Mouse (Mus musculus) testis, postnatal 10 days (tissue): ENCODE data around the gene Gfi1b.

ENCODE experiments used
- DNase-seq: peaks from one replicate; pipeline ENCODE4 v3.0.0; 2021; ENCODE audit warnings: low spot score

The Gfi1b gene

GRCm38 (mm10) chr2:28621664-28622171, at the start of gene Gfi1b:
Gfi1b (minus strand) TSS chr2:28621982.
- no peak for DNase-seq

GRCm38 (mm10) chr2:28671438-28671837, 49.7 kb upstream of the Gfi1b start:
- DNase-seq, result no peak

DNA sequence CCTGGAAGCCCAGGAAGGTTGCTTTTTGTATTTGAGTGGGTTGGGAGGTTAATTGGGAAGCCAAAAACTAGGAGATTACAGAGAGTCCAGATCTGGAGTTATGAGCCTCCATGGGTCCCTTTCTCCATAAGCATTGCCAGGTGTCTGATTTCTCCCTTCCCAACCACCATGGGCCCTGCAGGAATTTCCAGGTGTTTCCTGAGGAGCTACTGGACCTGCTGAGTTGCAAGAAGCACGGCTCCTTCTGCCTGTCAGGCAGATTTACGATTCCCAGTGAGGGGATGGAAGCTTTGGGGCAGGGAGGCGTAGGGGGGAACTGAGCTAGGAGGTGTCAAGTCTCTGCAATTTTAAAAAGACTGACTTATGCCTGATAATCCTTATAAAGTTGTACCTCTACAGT, 44.0 kb upstream of the Gfi1b start:
- DNase-seq, result no peak

GRCm38 (mm10) chr2:28662891-28663290, 41.1 kb upstream of the Gfi1b start:
- DNase-seq, result no peak

DNA sequence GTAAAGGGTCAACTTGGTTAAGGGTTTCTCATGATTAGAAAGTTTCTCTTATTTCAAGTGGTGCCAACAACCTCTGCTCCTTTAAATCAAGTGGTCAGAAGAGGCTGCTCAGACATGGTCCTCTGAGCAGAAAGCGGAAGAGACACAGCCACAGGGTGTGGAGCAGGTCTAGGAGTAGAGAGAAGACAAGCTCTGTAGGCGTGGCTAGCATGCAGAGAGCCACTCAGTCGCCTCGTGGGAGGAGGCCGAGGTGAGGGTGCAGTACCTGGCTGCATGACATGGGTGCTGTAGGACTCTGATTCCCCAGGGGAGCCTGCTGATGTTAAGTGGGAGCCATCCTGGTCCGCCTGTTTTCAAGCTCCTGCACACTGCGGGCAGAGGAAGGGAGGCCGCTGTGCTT, 34.4 kb upstream of the Gfi1b start:
- no peak for DNase-seq

DNA sequence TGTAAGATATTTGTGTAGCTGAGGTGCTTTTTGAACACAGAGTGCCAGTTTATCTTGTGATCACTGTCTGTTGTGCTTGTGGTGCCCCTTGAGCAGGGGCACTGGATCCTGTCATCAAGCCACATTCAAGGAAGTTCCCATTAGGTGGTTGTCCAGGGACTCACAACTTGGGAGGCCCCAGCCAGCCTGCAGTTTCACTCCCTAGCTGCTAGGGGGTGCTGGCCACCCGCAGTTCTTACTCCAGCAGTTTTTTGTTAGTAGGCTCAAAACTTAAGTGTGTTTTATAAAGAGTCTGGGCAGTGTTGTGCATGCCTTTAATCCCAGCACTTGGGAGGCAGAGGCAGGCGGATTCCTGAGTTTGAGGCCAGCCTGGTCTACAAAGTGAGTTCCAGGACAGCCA, 32.5 kb upstream of the Gfi1b start:
- DNase-seq, result peak; percentile 54

GRCm38 (mm10) chr2:28653351-28653750, 31.6 kb upstream of the Gfi1b start:
- DNase-seq, result no peak

- no peak for DNase-seq
Measured at GRCm38 (mm10) chr2:28650526-28650925, 28.7 kb upstream of the Gfi1b start.

- DNase-seq, result no peak
Measured at GRCm38 (mm10) chr2:28643081-28643480, 21.3 kb upstream of the Gfi1b start.

GRCm38 (mm10) chr2:28641435-28641941, 19.7 kb upstream of the Gfi1b start:
- DNase-seq, result no peak

DNA sequence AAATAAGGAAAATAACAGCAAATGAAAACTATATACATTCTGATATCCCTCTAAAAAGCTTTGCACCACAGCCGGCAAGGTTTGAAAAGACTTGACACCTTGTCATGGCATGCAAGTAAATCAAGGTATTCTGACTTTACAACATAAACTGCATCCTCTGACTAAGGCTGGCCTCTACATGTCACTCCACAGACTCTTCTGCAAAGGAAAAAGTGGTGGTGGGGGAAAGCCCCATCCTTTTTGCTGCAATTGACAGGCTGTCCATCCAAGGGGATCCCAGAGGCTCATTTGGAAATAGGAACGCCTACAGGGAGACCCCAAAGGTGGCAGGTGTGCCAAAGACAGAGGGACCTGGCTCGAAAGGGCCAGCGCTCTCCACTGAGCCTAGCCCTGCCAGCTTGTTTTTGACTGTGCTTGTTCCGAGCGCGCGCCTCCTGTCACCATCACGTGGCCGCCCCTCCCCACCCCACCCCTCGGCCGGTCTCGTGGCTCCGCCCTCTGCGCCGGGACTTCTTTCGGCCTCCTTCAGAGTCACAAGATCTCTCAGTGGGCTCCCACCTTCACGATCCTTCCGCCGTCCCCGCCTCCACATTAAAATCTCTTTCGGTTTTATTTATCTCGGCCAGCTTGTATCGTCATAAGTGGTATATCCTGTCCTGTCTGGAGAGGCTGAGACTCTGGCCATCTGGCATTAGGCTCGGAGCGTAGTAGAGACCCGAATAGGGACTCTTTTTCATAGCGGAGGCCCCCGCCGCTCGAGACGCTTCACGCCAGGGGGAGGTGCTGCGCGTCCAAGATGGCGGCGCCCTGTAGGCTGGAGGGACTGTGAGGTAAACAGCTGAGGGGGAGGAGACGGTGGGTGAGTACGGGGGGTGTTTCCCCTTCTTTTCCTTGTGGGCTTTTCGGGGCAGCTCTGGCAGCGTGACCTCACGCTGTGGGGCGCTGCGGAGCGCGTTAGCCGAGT, 19.0 kb upstream of the Gfi1b start, which contains the start of gene Tsc1:
Tsc1 (plus strand) TSS at position 768 of the 964 bp plus-strand sequence.
- DNase-seq, result peak; percentile 97

DNA sequence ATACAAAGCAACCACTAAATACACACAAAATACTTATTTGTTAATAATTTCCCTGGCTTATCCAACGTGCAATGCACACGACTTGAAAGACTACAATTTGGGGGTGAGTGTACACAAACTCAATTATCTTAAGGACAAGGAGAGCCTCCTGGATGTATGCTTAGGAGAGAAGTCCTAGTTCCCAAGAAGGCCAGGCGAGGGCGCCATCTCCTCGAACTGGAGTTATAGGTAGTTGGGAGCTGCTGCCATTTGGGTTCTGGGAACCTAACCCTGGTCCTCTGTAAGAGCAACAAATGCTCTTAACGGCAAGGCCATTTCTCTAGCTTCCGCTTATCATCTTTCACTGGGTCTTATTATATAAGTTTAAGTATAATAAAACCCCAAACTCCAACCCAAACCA, 18.0 kb upstream of the Gfi1b start:
- peak; percentile 68 for DNase-seq

- DNase-seq, result peak; percentile 60
Measured at GRCm38 (mm10) chr2:28638886-28639285, 17.1 kb upstream of the Gfi1b start.

DNA sequence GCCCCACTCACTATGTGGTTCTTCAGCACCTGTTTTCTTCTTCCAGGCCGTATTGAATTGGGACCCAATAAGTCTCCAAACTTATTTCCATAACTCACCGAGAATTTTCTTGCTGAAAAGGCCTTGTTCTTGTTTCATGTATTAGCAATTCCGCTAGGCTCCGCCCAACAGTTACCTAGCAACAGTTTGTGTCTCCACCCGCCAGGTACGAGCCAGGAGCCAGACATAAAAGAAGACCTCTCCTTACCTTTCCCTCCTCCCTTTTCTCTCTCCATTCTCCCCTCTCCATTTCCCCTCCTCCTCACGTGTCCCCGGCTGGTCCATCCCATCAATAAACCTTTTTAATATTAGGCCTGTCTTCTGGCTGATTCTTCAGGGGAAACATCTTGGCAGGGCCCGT, 16.6 kb upstream of the Gfi1b start:
- no peak for DNase-seq

DNA sequence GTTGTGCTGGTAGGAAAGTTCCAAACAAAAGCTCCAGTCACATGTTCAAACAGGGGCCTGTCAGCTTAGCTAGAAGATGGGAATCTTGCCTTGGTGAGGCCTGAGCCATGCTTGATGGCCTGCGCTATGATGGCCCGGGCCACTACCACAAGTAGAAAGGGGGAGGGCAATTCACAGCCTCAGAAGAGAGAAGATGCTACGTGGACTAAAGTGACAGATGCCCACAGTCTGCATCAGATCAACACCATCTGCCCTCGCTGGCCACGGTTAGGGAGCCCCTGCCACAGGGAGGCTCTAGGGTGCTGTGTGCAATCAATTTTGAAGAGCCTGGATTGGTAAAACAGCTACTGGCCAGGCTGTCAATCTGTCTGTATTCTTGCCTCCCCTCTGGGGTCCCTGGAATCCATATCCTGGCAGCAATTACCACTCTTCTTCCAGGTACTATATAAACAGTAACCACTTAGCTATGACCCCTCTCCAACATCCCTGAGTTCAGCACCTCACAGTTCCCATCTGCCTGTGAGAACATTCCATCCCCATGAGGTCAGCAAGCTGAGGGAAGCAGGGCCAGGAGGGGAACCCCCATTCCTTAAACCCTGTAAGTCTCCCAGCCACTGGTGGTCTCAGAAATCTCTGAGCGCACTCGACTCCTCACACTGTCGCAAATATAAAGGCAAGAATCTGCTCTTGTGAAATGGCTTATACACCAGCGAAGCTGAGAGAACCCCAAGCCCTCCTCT, 15.5 kb upstream of the Gfi1b start:
- DNase-seq, result no peak

- DNase-seq, result no peak
Measured at GRCm38 (mm10) chr2:28635199-28635598, 13.4 kb upstream of the Gfi1b start.

- DNase-seq, result no peak
Measured at GRCm38 (mm10) chr2:28633136-28633535, 11.4 kb upstream of the Gfi1b start.

DNA sequence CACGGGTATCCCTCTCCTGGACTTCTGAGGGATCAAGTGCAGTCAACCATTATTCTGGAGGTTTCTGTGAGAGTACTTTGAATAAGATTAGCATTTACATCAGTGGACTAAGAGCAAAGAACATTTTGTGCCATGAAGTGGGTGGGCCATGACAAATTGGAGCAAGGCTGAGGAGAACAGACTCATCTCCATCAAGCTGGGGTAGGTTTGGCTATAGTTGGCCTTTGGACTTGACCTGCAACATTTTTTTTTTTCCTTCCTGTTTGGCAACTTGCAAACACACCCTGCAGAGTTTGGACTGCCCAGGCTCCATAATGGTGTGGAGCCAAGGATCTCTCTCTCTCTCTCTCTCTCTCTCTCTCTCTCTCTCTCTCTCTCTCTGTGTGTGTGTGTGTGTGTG, 10.8 kb upstream of the Gfi1b start:
- DNase-seq, result no peak

DNA sequence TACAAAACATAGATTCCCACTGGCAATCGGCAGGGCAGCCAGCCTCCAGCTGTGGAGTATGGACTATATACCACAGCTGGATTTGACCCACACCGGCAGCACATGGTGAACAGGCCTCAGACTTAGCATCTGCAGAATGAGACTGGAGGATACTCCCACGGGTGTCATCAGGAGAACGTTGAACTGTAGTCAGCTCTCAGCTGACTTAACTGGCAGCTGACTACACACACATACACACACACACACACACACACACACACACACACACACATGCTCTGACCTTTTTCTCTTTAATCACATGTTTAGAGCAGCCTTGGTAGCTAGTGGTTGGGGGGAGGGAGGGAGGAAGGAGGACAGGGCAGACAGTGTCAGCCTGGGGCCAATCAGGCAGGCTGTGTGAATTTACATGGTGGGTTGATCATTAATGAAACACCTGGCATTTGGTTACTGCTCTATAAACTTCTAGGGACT, 8.2 kb upstream of the Gfi1b start:
- DNase-seq, result no peak

- DNase-seq, result no peak
Measured at GRCm38 (mm10) chr2:28628053-28628452, 6.3 kb upstream of the Gfi1b start.

- no peak for DNase-seq
Measured at GRCm38 (mm10) chr2:28626038-28626437, 4.3 kb upstream of the Gfi1b start.

- no peak for DNase-seq
Measured at GRCm38 (mm10) chr2:28624870-28625269, 3.1 kb upstream of the Gfi1b start.
